Mouse (Mus musculus) midbrain, postnatal 0 days (tissue): ENCODE data around the gene Acer3. TPM values are rescaled to one million over a fixed set of nuclear protein-coding genes. Genes with fewer than 3 reads are reported as not detected.
A peak's percentile ranks its signal among the peaks of the same experiment; 100 is the strongest.

Experiments
- ATAC-seq: fragments of 200-750 bp; cut with Nextera tagmentation; 2 replicates; pipeline ENCODE4 v1.8.0; 2017; ENCODE audit warnings: moderate number of reproducible peaks, mild to moderate bottlenecking, moderate TSS enrichment, moderate library complexity; ENCODE audit not compliant: low FRiP score
- DNase-seq: peaks from one replicate; pipeline ENCODE4 v3.0.0-alpha.2; 2015; ENCODE audit warnings: low spot score
- H3K27ac ChIP-seq: fragments of 300-500 bp; sonication (generic); 2 replicates; pipeline ENCODE4 v1.5.1; 2014; ENCODE audit warnings: low read depth, mild to moderate bottlenecking, low read length, mixed read lengths
- H3K27me3 ChIP-seq: fragments of 300-500 bp; sonication (generic); 2 replicates; pipeline ENCODE4 v1.6.1; 2014; ENCODE audit warnings: low read length, control low read depth, mixed read lengths; ENCODE audit not compliant: insufficient read depth
- H3K36me3 ChIP-seq: fragments of 300-500 bp; sonication (generic); 2 replicates; pipeline ENCODE4 v1.6.1; 2014; ENCODE audit warnings: low read length, control low read depth, mixed read lengths; ENCODE audit not compliant: insufficient read depth
- H3K4me1 ChIP-seq: fragments of 300-500 bp; sonication (generic); 2 replicates; pipeline ENCODE4 v1.6.1; 2014; ENCODE audit warnings: mild to moderate bottlenecking, control low read depth, antibody characterized with exemption, low read length, mixed read lengths; ENCODE audit not compliant: insufficient read depth
- H3K4me2 ChIP-seq: fragments of 300-500 bp; sonication (generic); 2 replicates; pipeline ENCODE4 v1.6.1; 2014; ENCODE audit warnings: low read depth, mild to moderate bottlenecking, low read length, mixed read lengths; ENCODE audit not compliant: poor library complexity, severe bottlenecking
- H3K4me3 ChIP-seq: fragments of 300-500 bp; sonication (generic); 2 replicates; pipeline ENCODE4 v1.5.1; 2014; ENCODE audit warnings: low read depth, mild to moderate bottlenecking, low read length, moderate library complexity
- H3K9ac ChIP-seq: fragments of 300-500 bp; sonication (generic); replicated peaks from 2 replicates; pipeline ENCODE4 v1.6.1; 2014; ENCODE audit warnings: mild to moderate bottlenecking, low read length, moderate library complexity, mixed read lengths; ENCODE audit not compliant: poor library complexity, severe bottlenecking
- H3K9me3 ChIP-seq: fragments of 300-500 bp; sonication (generic); 2 replicates; pipeline ENCODE4 v1.6.1; 2016; ENCODE audit warnings: low read length, control low read depth
- CTCF ChIP-seq: IDR thresholded peaks from 2 replicates; pipeline ENCODE4 v1.5.1; 2016; ENCODE audit warnings: antibody characterized with exemption, mild to moderate bottlenecking
- WGBS: fragments of 180-500 bp; shearing (Covaris S2); extraction: QIAGEN DNeasy Blood & Tissue Kit; methylation state at CpG from one replicate; pipeline ENCODE4 v1.1.7; 2014; 5-methylcytosine and 5-hydroxymethylcytosine counted together
- polyA plus RNA-seq: library from polyadenylated mRNA; unstranded; fragments of >200 nt; fragmentation: Nextera tagmentation; extraction: Ambion mirVana; gene quantifications from 2 replicates; pipeline ENCODE4 v1.2.1, GENCODE M21; 2015
- total RNA-seq: library from RNA; depleted of rRNA; stranded (reverse); fragments of >200 nt; gene quantifications from 2 replicates; pipeline ENCODE4 v1.2.3, GENCODE M21; 2014

Gene Acer3
- total and polyA plus RNA-seq, 2 experiments from 2014 or later: 12.0 to 19.8 TPM

DNA sequence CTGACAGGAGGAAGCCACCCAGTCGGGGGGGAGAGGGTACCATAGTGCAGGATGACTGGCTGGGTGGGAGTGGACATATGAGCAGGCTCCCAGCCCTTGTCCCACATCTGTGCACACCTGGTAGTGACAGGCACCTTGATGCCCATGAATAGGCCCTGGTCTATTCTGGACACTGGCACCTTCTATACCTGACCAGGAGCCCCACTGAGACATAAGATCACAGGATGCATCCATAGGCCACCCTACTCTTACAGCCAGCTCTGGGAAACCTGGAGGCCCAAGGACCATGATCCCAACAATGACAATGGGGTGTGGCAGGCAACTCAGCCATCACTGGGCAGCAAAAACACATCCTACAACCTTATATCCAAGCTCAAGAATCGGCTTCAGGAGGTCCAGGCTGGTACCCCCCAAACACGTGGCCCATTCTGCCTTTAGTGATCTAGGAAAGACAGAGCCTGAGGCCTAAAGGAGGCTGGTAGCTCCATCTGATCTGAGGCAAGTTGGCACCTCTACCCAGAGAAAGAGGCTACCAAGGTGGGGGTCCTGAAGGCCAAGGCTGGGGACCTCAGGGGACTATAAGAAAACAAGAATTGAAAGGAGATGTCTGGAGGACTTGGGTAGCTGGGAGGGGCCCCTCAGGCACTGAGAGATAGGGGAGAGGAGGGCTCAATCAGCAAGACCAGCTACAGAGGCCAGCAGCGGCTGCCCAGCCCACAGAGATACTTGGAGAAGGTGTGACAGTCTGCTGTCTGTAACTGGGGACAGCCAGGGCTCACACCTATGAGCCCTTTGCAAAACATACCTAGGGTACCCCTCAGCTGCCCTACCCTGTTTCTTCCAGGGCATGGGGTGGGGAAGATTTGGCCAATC, 145.9 kb downstream of the Acer3 start:
- Histone ChIP-seq H3K27ac (no peak overlapping the region), H3K4me2 (no peak overlapping the region), H3K4me3 (no peak overlapping the region), H3K36me3 (no peaks in the 10 kb centered on the region), H3K27me3 (no peaks in the 10 kb centered on the region), H3K9ac (no peak overlapping the region), H3K9me3 (no peaks in the 10 kb centered on the region), H3K4me1 (peaks cover 8% of the 10 kb centered on the region)
- 74% methylated on average over 4 of the region's 4 CpGs for WGBS
- TF ChIP-seq CTCF: no peak
- no peak for DNase-seq
- ATAC-seq: no peak

DNA sequence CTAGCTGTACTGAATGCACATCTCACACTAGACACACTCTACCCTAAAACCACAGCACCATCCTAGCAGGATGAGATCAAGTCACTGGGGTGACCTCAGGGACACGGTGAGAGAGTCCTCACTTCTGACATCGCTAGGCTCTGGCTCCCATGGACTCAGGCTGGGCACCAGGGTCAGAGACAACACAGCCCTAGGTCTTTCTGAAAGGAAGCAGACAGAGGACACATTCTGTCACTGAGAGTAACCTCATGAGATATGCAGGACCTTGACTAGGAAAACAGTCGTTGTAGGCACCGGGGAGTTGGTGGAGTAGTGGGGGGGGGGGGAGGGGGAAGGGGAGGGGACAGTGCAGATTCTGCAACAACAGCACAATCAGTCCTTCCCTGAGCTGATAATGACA, 147.6 kb downstream of the Acer3 start:
- no peaks in the 10 kb centered on the region for H3K36me3 ChIP-seq
- H3K4me1 ChIP-seq: peaks cover 8% of the 10 kb centered on the region
- TF ChIP-seq CTCF: no peak
- no peaks in the 10 kb centered on the region for H3K9me3 ChIP-seq
- no peak overlapping the region for H3K27ac ChIP-seq
- no peak overlapping the region for H3K9ac ChIP-seq
- no peak for DNase-seq
- H3K4me2 ChIP-seq: no peak overlapping the region
- no peak for ATAC-seq
- WGBS: 63% methylated on average over 4 of the region's 4 CpGs
- no peaks in the 10 kb centered on the region for H3K27me3 ChIP-seq
- no peak overlapping the region for H3K4me3 ChIP-seq

DNA sequence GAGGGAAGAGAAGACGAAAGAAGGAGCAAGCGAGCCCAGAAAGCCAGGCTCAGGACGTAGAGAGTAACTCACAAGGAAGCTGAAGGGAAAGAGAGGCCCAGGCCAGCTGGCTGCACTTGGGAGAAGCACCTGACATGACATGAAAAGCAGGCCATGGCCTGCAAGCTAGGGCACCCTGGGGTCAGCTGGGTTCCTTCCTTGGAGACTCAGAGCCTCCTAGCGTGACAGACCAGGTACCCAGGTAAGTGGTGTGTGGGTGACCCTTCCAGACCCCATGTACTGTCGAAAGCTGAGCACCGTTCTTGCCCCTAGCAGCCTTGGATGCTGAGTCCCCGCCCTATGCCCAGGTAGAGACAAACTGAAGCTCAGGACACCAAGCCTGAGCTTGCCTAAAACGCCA, 148.3 kb downstream of the Acer3 start:
- no peaks in the 10 kb centered on the region for H3K9me3 ChIP-seq
- TF ChIP-seq CTCF: no peak
- H3K27me3 ChIP-seq: no peaks in the 10 kb centered on the region
- no peak for DNase-seq
- no peaks in the 10 kb centered on the region for H3K36me3 ChIP-seq
- H3K27ac ChIP-seq: no peak overlapping the region
- peaks cover 8% of the 10 kb centered on the region for H3K4me1 ChIP-seq
- no peak overlapping the region for H3K9ac ChIP-seq
- no peak overlapping the region for H3K4me3 ChIP-seq
- ATAC-seq: no peak
- WGBS: 86% methylated on average over 8 of the region's 8 CpGs
- no peak overlapping the region for H3K4me2 ChIP-seq

DNA sequence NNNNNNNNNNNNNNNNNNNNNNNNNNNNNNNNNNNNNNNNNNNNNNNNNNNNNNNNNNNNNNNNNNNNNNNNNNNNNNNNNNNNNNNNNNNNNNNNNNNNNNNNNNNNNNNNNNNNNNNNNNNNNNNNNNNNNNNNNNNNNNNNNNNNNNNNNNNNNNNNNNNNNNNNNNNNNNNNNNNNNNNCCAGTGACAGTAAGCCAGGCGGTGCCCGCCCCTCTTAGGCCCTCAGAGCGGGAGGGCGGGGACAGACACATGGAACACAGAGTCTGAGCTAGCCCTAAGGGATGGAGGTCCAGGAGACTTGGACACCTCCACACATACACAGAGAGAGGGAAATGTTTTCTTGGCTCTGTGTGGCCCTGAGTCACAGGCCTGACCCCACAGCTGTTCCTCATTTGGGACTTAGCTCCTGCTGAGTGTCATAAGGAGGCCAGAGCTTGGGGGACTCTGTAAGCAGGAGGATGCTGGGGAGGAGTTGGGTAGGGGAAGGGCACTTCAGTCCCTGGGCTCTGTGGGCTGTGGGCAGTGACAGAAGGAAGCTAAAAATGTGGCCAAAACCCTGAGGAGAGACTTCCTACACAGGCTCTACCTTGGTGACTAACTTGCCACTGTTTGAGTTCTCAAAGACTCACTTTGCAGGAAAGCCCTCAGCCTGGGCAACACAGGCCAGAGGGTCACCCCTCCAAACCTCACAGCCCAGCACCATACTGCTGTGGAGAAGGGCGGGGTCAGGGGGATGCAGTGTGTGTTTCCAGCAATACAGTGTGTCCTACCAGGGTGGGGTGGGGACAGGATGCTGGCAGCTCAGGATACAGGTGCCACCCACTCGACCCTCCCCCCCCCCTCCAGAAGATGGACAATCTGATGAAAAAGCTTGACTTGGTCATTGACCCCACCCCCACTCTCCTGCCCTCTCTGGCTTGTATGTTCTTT, 149.6 kb downstream of the Acer3 start:
- H3K9me3 ChIP-seq: no peaks in the 10 kb centered on the region
- no peak for TF ChIP-seq CTCF
- H3K9ac ChIP-seq: no peak overlapping the region
- DNase-seq (no peak), ATAC-seq (no peak)
- no peak overlapping the region for H3K27ac ChIP-seq
- 60% methylated on average over 6 of the region's 6 CpGs for WGBS
- no peaks in the 10 kb centered on the region for H3K27me3 ChIP-seq
- no peaks in the 10 kb centered on the region for H3K36me3 ChIP-seq
- H3K4me2 ChIP-seq: no peak overlapping the region
- no peaks in the 10 kb centered on the region for H3K4me1 ChIP-seq
- H3K4me3 ChIP-seq: no peak overlapping the region

DNA sequence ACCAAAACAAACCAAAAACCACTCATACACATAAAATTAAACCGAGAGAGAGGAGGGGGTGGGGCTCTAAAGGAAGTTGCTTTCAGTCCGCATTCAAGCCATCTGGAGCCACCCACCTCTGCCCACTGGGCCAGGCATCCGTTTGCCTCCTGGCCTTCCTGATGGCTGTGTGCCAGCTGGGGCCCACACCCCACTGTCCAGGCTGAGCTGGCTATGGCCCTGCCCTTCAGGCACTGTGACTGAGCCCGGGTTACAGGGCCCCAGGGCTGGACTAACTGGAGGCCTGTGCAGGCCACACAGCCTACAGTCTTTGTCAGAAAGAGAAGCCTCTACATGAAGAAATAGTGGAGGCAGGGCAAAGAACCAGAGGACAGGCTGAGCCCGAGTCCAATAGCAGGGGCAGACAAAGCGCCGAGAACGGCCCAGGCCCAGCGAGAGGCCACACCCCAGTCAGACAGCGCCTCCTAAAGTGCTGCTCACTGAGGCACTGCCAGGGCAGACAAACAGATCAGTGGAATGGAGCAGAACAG, 155.9 kb downstream of the Acer3 start:
- no peak overlapping the region for H3K27ac ChIP-seq
- H3K36me3 ChIP-seq: peaks cover 8% of the 10 kb centered on the region
- 45% methylated on average over 10 of the region's 10 CpGs for WGBS
- ATAC-seq (peak; percentile 18; the same call in 1 of the 2 replicates), DNase-seq (no peak)
- no peak overlapping the region for H3K4me2 ChIP-seq
- 0 out of 2 replicates have a peak, but pooled peaks have one; percentile 7 for TF ChIP-seq CTCF
- no peak overlapping the region for H3K9ac ChIP-seq
- no peak overlapping the region for H3K4me3 ChIP-seq
- H3K27me3 ChIP-seq: no peaks in the 10 kb centered on the region
- H3K4me1 ChIP-seq: no peaks in the 10 kb centered on the region
- no peaks in the 10 kb centered on the region for H3K9me3 ChIP-seq
